Mouse (Mus musculus) naive thymus-derived CD4-positive, alpha-beta T cell, adult 2 months (primary cell): ENCODE data around the gene Snx1.

Experiments
- DNase-seq: peaks from one replicate; pipeline ENCODE4 v3.0.0-alpha.2; 2011; ENCODE audit warnings: low read depth

The Snx1 gene

DNA sequence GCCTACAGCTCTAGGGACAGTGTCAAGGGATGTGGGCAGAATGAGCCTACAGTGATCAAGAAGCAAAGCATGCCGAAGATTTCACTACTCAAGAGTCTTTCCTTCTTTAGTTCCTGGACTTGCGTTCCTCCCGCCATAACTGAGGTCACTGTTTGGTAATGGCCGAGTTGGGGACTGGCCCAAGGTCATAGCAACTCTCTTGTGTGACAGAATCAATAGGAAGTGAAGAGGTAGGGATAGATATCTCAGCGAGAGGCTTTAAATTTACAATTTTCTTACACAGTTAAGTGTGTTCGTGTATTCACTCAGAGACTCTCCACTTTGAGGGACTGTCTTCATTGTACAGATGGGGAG, 783 bp upstream of the Snx1 start:
- DNase-seq: no peak

DNA sequence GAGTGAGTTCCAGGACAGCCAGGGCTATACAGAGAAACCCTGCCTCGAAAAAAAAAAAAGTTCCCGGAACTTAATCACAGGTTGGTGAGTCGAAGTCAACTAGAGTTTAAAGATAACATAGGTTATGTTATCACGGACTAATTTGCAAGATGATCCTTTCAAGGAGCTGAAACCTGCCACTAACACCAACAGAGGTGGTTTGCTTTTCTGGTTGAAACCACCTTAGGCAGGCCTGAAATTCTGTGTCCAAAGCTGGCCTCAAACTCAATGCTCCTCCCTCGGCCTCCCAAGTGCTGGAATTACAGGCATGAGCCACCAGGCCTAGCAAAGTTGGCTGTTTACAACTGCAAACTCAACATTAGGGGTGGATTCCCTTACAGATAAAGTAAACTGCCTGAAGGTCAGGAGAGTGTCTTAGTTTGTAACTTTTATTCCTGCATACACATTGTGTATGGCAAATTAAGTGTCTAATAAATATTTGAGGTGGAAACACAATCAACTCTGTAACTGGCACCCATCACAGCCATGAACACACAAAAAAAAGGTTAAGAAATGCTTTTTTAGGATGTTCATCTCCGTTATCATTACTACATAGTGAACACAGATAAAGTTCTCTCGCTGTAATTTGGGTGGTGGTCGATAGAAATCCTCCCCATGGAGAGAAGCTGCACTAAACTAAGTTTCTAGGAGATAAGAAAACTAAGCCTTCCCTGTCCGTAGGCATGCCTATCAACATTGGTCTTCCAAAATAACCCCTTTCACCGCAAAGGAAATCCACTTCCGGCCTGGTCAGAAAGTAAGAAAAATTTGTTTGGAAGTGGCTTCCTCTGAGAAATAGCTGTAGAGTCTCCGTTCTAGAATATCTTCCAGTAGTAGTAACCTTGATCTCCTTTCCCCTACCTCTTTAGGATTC, 588 bp downstream of the Snx1 start:
- peak; percentile 35 for DNase-seq

DNA sequence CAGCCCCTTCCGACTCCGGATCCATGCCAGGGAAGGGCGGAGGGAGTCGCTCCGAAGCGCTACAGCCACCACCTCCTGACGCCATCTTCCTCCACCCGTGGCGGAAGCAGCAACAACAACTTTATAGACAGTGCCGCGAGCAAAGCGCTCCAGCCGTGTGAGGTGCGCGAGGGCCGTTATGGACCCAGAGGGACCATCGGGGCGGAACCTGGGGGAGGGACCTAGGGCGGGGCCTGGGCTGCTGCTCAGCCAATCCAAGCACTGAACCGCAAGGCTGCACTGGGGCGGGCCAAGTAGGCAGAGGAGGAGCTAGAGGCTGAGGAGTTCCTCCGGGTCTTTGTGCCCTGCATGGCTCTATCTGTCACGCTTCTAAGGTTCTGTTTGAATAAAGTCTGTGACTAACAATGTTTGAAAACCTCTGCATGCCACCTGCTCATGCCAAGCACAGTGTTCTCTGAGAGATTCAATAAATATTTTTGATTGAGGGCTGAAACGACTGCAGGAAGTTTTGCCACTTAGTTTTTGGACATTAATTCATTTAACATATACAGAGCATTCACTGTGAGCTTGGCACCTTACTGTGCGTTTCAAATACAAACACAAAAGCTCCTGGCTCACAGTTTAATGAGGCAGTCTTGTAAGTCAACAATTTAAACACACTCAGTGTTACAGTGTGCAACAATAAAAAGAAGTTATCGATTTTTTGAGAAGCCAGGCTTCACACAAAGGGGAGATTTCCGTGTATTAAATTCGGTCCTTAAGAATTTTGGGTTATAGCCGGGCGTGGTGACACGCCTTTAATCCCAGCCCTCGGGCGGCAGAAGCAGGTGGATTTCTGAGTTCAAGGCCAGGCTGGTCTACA, 1.5 kb downstream of the Snx1 start:
- peak; percentile 98 for DNase-seq

DNA sequence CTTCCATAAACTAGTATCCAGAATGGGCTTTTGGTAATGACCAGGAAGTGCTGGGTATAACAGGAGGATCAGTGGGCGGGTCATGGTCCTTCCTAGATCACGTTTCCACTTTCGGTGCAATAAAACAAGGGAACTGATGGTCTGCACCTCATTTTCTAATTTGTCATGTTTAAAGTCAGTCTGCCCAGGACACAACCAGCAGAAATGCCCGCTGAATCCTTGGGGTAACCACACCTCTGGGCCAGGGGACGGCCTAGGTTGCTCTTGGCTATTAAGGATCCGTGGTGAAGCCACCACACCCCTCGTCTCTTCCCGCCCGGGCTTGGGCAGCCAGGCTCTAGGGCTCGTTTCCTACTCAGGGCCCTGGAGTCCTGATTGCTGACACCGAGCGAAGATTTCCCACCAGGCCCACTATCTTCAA, 2.3 kb downstream of the Snx1 start:
- no peak for DNase-seq

DNA sequence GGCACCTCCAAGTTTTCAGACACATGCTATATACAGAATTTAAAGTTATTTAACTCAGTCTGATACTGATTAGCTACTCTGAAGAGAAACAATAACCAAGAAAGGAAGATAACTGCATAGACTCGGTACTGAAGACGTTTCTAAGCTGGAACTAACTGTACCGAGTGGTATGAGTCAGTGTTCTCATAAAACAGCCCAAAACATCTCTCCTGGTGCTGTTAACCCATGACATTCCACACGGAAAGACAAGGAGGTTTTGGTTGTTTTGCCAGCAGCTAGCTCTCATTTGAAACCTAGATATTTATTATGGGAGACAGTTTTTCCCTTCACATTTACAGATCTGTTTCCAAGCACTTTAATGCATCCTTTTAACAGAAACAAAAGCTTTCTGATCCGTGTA, 2.7 kb downstream of the Snx1 start:
- no peak for DNase-seq

DNA sequence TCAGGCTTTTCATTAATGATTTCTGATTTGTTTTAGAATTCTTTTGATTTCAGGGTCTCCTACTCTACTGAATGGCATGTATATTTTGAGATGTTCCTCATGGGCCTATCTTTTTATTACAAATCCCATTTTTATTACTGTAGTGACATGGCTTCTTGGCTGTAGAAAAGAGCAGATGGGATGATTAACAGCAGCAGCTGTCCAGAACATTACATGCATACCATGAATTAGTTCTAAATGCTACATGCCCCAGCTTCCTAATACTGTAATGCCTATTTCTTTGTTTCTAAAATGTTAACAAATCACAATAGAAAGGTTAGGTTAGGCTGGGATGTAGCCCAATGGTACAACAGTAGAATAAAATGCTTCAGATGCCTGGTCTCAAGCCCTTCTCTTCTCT, 5.0 kb downstream of the Snx1 start:
- DNase-seq: no peak

DNA sequence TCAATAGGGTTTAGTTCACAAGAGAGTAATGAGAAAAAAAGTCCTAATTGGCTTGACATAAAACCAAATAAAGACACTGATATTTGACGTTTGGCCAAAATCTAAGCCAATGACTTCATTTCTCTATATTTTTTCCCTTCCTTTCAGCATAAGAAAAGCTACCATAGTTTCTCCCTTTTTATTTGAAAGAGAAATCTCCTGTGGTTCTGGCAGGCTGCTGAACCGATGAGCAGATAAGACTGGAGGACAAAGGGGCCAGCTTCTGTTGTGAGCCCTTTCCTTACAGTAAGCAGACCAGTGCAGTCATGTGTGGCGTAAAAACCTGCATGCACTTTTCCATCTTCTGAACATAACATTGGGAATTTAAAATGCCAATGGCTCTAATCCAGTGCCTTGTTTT, 5.4 kb downstream of the Snx1 start:
- DNase-seq: no peak

DNA sequence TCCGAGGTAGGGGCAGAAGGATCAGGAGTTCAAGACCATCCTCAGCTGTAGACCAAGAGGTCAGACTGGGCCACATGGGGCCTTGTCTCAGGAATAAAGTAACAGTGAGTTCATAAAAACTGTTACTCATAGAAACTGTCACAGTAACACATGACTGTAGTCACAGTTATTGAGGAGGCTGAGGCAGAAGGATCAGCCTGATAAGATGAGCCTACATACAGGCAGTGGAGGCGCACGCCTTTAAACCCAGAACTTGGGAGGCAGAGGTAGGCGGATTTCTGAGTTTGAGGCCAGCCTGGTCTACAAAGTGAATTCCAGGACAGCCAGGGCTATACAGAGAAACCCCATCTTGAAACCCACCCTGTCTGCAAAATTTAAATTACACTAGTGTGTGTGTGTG, 6.3 kb downstream of the Snx1 start:
- DNase-seq: no peak

DNA sequence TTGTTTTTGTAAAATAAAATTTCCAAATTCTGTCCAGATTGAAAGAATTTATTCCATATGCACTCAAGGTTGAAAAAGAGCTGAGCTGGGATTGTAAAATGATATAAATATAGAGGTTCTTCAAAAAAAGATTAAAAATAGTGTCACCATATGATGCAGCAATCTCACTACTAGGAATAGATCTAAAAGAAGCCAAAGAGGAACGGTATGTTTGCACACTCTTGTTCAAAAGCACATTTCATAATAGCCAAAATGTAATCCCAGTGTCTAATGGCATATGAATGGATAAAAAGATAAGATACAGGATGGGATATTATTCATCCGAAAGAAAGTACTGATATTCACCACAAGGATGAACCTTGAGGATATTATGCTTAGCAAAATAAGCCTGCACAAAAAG, 6.9 kb downstream of the Snx1 start:
- no peak for DNase-seq

DNA sequence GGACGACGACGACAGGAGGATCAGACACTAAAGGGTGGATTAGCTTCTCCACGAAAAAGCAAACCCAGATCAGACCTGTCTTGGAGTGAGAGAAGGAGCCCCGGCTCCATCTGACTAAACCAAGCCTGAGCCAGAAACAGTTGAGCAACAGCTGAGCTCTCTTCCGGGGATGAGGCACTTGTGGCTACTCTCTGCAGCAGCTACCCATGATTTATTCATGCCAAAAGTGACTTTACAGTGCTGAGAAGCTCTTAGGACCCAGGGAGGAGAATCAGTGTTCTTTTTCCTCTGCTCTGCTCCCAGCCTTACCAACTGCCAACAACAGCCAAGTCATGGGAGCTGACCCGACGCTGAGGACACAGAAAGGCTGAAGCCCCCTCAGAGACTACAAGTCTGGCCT, 9.5 kb downstream of the Snx1 start:
- no peak for DNase-seq

DNA sequence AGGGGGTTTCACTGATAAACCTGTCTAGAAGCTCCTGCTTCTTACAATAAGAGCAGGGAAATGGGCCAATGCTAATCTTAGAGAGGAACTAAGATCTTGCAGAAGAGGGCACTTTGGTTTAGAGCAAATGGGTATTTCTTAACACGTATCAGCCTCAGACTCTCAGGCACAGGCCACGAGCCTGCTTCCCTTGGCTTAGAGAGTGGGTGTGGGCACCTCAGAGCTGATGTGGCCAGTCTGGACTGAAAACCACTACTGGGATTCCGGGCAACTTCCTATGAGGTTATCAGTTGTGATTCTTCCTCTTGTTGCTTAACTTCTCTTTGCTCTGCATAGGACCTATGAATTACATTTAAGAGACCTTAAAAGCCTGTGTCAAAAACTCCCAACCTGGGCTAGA, 12.0 kb downstream of the Snx1 start:
- DNase-seq: no peak

DNA sequence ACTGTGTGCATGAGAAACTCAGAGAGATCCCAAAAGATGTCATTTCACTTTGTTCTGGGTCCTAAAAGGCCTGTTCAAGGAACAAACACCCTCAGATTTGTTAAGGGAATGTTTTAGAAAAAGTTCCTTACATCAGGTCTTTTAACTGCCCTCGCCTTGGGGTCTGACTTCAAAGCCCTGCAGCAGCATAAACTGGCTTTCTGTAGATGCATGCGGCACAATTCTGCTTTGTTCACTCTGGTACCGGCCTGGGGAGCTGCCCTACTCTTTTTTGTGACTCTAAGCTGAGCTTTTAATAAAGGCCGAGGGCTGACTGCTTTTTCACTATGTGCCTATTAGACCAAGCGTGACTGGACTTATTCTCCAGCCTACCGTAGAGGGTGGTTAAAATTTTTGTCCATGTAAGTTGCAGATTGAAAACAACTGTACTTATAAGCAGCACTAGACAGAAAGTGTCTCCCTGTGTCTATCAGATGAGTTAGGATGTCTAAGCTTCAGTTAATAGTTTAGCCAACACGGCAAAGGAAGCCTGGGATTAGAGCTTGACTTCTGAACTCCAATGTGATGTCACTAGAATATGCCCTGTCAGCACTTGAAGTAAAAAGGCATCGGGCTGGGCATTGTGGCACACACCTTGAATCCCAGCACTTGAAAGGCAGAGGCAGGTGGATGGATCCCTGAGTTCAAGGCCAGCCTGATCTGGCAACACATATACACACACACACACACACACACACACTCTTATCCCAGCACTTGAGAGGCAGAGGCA, 15.6 kb downstream of the Snx1 start:
- DNase-seq: no peak

DNA sequence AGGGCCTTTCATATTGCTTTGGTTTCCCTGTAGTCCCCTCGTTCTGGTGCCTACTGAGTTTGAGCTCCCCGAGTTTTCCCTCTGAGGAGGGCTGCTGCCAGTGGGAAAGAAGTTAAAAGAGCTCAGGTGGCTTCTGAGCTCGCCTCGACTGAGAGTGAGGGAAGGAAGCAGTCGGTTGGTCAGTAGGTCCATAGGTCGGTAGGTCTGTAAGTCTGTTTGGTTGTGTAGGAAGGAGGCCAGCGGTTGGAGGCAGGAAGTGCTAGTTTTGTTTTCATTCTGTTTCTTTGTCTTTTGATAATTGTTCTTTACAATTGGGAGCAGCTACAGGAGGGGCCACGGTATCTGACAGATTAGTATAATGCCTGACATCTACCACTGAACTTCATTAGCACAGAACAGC, 16.3 kb downstream of the Snx1 start:
- no peak for DNase-seq

DNA sequence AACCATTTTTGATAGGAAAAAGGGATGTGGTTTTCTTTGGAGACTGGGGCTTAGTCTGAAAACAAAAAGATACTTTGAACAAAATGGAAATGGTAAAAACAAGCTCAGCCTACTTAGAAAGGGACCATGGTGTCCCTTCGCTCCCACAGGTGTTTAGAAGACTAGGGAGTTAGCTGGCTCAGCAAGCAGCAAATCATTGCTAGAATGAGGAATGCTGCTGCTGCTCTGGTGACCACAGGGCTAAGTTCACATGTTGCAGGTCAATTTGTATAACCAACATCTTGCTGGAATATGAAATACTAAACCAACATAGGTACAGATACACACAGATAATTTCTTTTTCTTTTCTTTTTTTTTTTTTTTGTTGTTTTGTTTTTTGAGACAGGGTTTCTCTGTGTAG, 16.8 kb downstream of the Snx1 start:
- DNase-seq: no peak

DNA sequence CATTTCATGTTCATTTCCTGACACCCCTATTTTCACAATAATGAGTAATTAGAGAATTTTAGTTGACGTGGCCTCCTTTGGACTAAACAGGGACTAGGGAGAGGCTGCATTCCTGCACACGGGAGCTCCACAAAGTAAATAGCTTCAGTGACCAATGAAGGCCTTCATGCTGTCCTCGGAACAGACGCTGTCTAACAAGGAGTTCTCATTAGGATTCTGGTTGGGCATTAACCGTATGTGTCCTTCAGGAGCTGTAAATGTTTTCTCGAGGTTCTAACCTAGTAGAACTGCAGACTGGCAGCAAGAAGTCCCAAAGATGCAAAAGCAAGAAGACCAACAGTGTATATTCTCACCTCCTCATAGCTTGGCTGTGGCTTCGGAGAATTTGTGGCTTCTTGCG, 21.2 kb downstream of the Snx1 start:
- DNase-seq: no peak

DNA sequence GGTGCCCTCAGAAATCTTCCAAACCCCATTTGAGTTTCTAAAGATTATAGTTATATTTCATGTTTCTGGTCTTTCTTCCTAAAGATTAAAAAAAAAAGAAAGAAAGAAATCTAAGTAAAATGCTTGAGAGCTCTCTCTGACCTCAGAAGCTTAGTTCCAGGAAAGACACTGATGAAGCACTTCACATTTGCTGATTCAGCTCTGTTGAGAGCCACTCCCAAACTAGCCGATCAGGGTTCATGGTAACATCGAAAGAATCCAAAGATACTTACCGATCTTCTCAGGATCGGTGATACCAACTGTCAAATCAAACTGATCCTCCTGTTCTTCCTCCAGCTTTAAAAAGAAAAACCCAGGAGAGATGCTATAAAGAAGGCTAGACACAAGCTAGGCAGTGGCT, 21.8 kb downstream of the Snx1 start:
- DNase-seq: no peak

DNA sequence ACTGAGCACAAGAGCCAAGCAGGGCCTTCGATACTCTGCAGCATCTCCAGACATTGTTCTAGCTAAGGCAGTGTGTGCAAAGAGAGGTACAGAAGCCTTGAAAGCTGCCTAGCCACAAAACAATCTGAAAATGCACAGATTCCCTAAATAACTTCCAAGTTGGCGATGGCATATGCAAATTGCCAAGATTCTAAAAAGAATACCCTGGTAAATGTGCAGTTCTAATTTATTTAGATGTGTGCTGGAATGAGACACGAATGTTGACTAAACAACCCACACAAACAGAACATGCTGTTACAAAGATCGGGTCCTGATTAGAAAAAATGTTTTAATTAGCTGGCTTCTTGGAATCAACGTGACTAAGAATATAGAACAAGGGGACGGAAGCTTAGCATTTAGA, 23.7 kb downstream of the Snx1 start:
- no peak for DNase-seq

DNA sequence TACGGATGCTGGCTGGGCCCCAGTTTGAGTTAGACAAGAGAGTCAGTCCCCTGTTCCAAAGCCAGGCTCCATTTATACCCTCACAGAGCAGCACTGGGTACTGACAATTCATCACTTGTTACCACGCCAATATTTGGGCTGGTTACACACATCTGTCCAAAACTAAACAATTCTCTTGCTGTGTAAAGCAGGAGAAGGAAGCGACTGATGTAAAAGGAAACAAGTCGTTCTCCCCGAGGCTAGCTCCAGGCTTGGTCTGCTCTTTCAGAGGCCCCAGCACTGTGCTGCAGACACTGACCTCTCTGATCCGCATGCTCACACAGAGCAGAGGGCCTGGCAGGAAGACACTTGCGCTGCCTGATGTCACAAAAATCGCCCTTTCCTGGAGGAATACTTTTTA, 24.8 kb downstream of the Snx1 start:
- DNase-seq: no peak

DNA sequence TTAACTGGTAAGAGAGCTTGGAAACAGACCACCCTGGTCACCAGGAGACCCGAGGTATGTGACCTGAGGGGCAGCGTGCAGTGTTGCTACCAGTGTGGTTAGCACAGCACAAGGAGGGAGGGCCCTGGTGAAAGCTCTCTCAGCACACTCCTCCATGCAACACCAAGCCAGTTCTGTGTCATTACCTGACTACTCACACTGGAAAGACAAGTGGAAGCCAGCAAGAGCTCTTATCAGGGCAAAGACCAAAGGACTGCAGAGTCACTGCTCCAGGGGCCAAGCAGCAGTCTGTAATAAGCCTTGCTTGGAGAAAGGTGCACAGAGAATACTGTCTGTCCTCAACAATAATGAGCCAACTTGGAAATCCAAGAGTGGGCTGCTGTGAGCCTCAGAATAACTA, 33.7 kb downstream of the Snx1 start:
- DNase-seq: no peak

DNA sequence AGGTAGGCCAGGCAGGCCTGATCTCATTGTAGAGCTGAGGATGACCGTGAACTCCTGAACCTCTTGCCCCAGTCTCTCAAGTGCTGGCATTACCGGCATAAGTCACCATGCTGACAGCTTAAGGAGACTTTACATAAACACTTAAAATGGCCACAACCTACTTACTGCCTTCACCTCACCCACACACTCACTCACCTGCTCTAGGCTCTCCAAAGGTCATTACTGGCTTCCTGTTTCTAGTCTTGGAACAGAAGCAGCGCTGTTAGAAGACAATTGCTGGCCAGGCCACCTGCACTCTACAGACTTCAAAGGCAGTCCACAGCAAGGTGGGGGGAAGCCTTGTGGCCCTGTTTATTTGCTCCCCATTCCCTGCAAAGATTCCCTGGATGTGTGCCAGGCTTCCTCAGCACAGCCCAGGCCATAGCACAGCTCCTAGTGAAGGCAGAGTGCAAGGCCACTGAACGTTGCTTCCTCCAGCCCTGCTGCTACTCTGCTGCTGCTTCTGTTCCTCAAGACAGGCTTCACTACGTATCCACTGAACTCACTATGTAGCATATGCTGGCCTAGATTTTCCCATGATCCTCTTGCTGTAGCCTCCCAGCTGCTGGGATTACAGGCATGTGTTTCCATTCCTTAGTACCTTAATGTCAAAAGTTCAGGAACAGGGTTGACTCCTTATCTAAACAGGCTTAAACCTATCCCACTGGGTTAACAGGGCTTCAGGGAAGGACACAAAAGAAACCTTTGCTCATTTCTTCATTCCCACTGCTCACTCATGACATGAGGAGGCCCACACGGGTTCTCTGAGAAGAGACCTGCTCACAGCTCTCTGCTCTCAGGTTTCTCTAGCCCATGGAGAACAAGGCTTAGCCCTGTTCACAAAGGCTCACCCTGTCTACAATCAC, 34.8 kb downstream of the Snx1 start:
- no peak for DNase-seq

DNA sequence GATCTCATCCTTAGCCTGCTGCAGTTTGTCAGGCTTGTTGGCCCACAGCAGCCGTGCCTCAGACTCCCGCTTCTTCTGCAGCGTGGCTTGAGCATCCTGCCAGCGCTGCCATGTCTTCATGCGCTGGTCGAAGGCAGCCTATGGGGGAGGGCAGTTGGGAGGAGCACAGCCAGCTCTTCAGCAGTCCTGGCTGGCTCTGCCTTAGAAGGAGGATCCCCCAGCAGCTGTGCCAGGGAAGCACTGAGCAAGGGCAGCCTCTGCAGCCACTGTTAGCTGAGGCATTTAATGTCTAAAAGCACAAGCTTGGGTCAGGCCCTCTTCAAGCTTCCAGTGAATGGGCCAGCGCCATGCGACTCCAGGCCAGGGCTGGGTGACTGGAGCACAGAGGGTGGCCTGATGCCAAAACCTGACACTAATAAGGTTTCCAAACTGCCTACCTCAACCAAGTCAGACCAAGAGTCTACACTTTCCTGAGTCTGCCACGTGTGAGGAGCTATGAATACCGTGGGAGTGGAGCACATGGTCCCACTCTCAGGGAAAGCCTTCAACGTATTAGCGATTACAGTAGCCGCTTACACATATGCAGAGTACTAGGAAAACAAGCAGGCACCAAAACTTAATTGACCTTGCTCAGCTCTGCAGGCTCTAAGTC, 35.7 kb downstream of the Snx1 start:
- DNase-seq: no peak
